ENCODE assay signal across 16 mouse cellular contexts in the genomic region with DNA sequence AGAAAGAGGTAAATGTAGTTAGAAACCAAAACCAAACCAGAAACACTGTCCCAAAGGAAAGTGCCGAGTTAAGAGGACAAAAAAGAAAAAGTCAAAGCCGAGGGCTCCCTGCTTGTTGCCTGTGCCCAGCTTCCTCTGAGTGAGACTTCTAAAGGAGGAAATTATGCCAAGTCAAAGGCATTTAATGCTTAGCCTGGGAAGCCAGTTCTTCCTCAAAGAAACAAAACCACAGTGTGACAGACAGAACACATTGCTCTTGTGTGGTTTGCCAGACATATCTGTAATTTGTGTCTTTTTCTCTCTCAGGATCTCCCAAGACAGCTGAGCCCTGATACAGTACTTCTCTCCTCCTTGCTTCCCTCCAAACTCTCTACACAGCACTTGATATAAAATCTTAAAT.
DNase-seq lines count a peak whose midpoint lies in the region; ATAC-seq and TF ChIP-seq lines count a peak whose summit lies in the region.
"Had no signal": no experiment of that assay in that cellular context is flagged by ENCODE, and none has a peak within 500 bp of the region (broad histone marks: within the 10 kb centered on the region; RNA-seq: fewer than 3 reads in every experiment).

No protein-coding gene starts in this region.

- peak overlapping the region; percentile 40 for H3K4me2 ChIP-seq in myocyte (ENCODE audit: low read depth)
- H3K4me2 ChIP-seq: embryonic facial prominence, embryonic 13.5 days; limb, embryonic 13.5 days had no signal

- DNase-seq in gastrocnemius, adult 2 months: no peak
- no peak for DNase-seq in gastrocnemius, adult 8-10 months (ENCODE audit: low spot score in 2 of 2)
- DNase-seq in lung, postnatal 36 days: peak; percentile 35
- no peak for DNase-seq in lung, adult 18-20 months
- no peak for DNase-seq in left cerebral cortex, adult 2 months (ENCODE audit: extremely low spot score in 1 of 2, low spot score in 2 of 2)
- no peak for DNase-seq in kidney, postnatal 25 days
- DNase-seq: adrenal gland, adult 2 months; cerebellum, postnatal 25 days; kidney, postnatal 4 days; right cerebral cortex, postnatal 25 days had no signal

- TF ChIP-seq POLR2A in myocyte (IDR thresholded peaks at IDR 0.05; ENCODE audit: insufficient read length, low read depth): no peak

- no peaks in the 10 kb centered on the region for H3K79me2 ChIP-seq in myocyte (ENCODE audit: control insufficient read depth, insufficient read depth)

- intact Hi-C loops in gastrocnemius, adult 2 months (cut with DNase I): no loop called here
- intact Hi-C loops in left cerebral cortex, adult 2 months (cut with DNase I): no loop called here

- no peak overlapping the region for H3ac ChIP-seq in myocyte (ENCODE audit: control insufficient read depth, insufficient read length)

- ATAC-seq in granulocyte monocyte progenitor cell, adult 5-6 weeks (replicated peaks; ENCODE audit: poor library complexity, severe bottlenecking): peak; percentile 57
- ATAC-seq: intestine, postnatal 0 days had no signal

- no peak overlapping the region for H3K4me3 ChIP-seq in gastrocnemius, adult 2 months
- no peak overlapping the region for H3K4me3 ChIP-seq in myocyte
- H3K4me3 ChIP-seq in left cerebral cortex, adult 2 months: no peak overlapping the region
- H3K4me3 ChIP-seq: embryonic facial prominence, embryonic 13.5 days; heart, embryonic 10.5 days; limb, embryonic 13.5 days had no signal

- peak overlapping the region; percentile 20 for H3K27ac ChIP-seq in gastrocnemius, adult 2 months
- H3K27ac ChIP-seq in left cerebral cortex, adult 2 months: no peak overlapping the region
- H3K27ac ChIP-seq: embryonic facial prominence, embryonic 13.5 days; heart, embryonic 10.5 days; limb, embryonic 13.5 days had no signal

- no peak for TF ChIP-seq CTCF in gastrocnemius, adult 2 months (IDR thresholded peaks at IDR 0.05)
- TF ChIP-seq CTCF in left cerebral cortex, adult 2 months (IDR thresholded peaks at IDR 0.05): no peak

- no peaks in the 10 kb centered on the region for H3K36me3 ChIP-seq in myocyte (ENCODE audit: control insufficient read depth, insufficient read depth)
- H3K36me3 ChIP-seq: embryonic facial prominence, embryonic 13.5 days; heart, embryonic 10.5 days; limb, embryonic 13.5 days had no signal

- no peaks in the 10 kb centered on the region for H3K27me3 ChIP-seq in myocyte (ENCODE audit: control insufficient read depth, insufficient read depth, insufficient read length)
- H3K27me3 ChIP-seq: embryonic facial prominence, embryonic 13.5 days; limb, embryonic 13.5 days had no signal

TF ChIP-seq in myocyte, 11 proteins besides CTCF, POLR2A, EP300 and RAD21:
- TF ChIP-seq POLR2AphosphoS2 (IDR thresholded peaks at IDR 0.05; ENCODE audit: insufficient read length, low read depth) (no peak), USF1 (IDR thresholded peaks at IDR 0.05; ENCODE audit: low read depth) (no peak), MAX (IDR thresholded peaks at IDR 0.05; ENCODE audit: low read depth) (no peak), CEBPB (IDR thresholded peaks at IDR 0.05; ENCODE audit: insufficient read depth, poor library complexity, severe bottlenecking) (no peak), REST (IDR thresholded peaks at IDR 0.05; ENCODE audit: insufficient read depth, insufficient read length) (no peak), TCF3 (IDR thresholded peaks at IDR 0.05; ENCODE audit: insufficient read length, low read depth) (no peak), TCF12 (IDR thresholded peaks at IDR 0.05; ENCODE audit: insufficient read depth, poor library complexity, severe bottlenecking) (no peak), SRF (IDR thresholded peaks at IDR 0.05; ENCODE audit: control insufficient read depth, insufficient read length, low read depth) (no peak), E2F4 (IDR thresholded peaks at IDR 0.05; ENCODE audit: insufficient read depth) (no peak), MYOD1 (IDR thresholded peaks at IDR 0.05; ENCODE audit: control insufficient read depth in 1 of 3, insufficient read length in 2 of 3, low read depth in 2 of 3) (no peak), MYOG (IDR thresholded peaks at IDR 0.05; ENCODE audit: control insufficient read depth in 1 of 3, insufficient read depth in 1 of 3, insufficient read length in 2 of 3, low read depth in 2 of 3) (no peak)
